Mouse (Mus musculus) forebrain, postnatal 0 days (tissue): ENCODE measurements around the gene 2700097O09Rik. TPM values are rescaled to one million over a fixed set of nuclear protein-coding genes. Genes with fewer than 3 reads are reported as not detected.
"Not testable (repeated sequence)": the region's sequence is repeated elsewhere in the genome, so short reads cannot be mapped to it uniquely, and the experiment has no call there.

Experiments
- ATAC-seq: fragments of 200-750 bp; cut with Nextera tagmentation; 2 replicates; pipeline ENCODE4 v1.8.0; 2017; ENCODE audit warnings: mild to moderate bottlenecking, moderate library complexity
- DNase-seq: peaks from one replicate; pipeline ENCODE4 v3.0.0-alpha.2; 2015
- H3K27ac ChIP-seq: fragments of 300-500 bp; sonication (generic); 2 replicates; pipeline ENCODE4 v1.5.1; 2014; ENCODE audit warnings: low read depth, mild to moderate bottlenecking, antibody characterized with exemption, low read length, moderate library complexity, mixed read lengths
- H3K27me3 ChIP-seq: fragments of 300-500 bp; sonication (generic); 2 replicates; pipeline ENCODE4 v1.6.1; 2014; ENCODE audit warnings: mild to moderate bottlenecking, low read length, mixed read lengths; ENCODE audit not compliant: insufficient read depth
- H3K36me3 ChIP-seq: fragments of 300-500 bp; sonication (generic); 2 replicates; pipeline ENCODE4 v1.6.1; 2014; ENCODE audit warnings: mild to moderate bottlenecking, moderate library complexity; ENCODE audit not compliant: insufficient read depth
- H3K4me1 ChIP-seq: fragments of 300-500 bp; sonication (generic); 2 replicates; pipeline ENCODE4 v1.6.1; 2014; ENCODE audit warnings: antibody characterized with exemption; ENCODE audit not compliant: insufficient read depth
- H3K4me2 ChIP-seq: fragments of 300-500 bp; sonication (generic); 2 replicates; pipeline ENCODE4 v1.6.1; 2014; ENCODE audit warnings: low read depth, mild to moderate bottlenecking, moderate library complexity
- H3K4me3 ChIP-seq: fragments of 300-500 bp; sonication (generic); 2 replicates; pipeline ENCODE4 v1.5.1; 2014; ENCODE audit warnings: low read depth, low read length, mixed read lengths
- H3K9ac ChIP-seq: fragments of 300-500 bp; sonication (generic); 2 replicates; pipeline ENCODE4 v1.6.1; 2014; ENCODE audit warnings: mild to moderate bottlenecking
- H3K9me3 ChIP-seq: fragments of 300-500 bp; sonication (generic); 2 replicates; pipeline ENCODE4 v1.6.1; 2016; ENCODE audit warnings: low read length
- CTCF ChIP-seq: sonication (generic); IDR thresholded peaks from 2 replicates; pipeline ENCODE4 v1.5.1; 2016; ENCODE audit warnings: antibody characterized with exemption, control low read depth, low read depth
- WGBS: fragments of 180-500 bp; shearing (Covaris S2); extraction: QIAGEN DNeasy Blood & Tissue Kit; methylation state at CpG from one replicate; pipeline ENCODE4 v1.1.7; 2014; 5-methylcytosine and 5-hydroxymethylcytosine counted together
- polyA plus RNA-seq: library from polyadenylated mRNA; unstranded; fragments of >200 nt; fragmentation: Nextera tagmentation; extraction: Ambion mirVana; gene quantifications from 2 replicates; pipeline ENCODE4 v1.2.1, GENCODE M21; 2015
- total RNA-seq: library from RNA; depleted of rRNA; stranded (reverse); fragments of >200 nt; gene quantifications from 2 replicates; pipeline ENCODE4 v1.2.3, GENCODE M21; 2014

The 2700097O09Rik gene
- total and polyA plus RNA-seq, 2 experiments from 2014 or later, result 15.6 to 19.3 TPM

GRCm38 (mm10) chr12:55013626-55014398, 66.1 kb downstream of the 2700097O09Rik start, which contains the start of gene Baz1a:
Baz1a (minus strand) TSS chr12:55014348.
- WGBS, result 78% methylated on average over 6 of the region's 6 CpGs
- no peak for DNase-seq

GRCm38 (mm10) chr12:55013031-55013430, 66.9 kb downstream of the 2700097O09Rik start:
- Histone ChIP-seq H3K36me3 (no peaks in the 10 kb centered on the region), H3K27ac (no peak overlapping the region), H3K9me3 (no peaks in the 10 kb centered on the region), H3K4me2 (no peak overlapping the region), H3K27me3 (no peaks in the 10 kb centered on the region), H3K4me3 (no peak overlapping the region), H3K4me1 (no peaks in the 10 kb centered on the region), H3K9ac (no peak overlapping the region)
- DNase-seq (no peak), ATAC-seq (no peak)
- 94% methylated on average over 1 of the region's 1 CpGs for WGBS
- TF ChIP-seq CTCF, result no peak

More at GRCm38 (mm10) chr12:55013626-55014398, 66.1 kb downstream of the 2700097O09Rik start, which contains the start of gene Baz1a:
- no peak within 1 kb of the TSS for H3K27ac ChIP-seq
- H3K9ac ChIP-seq, result no peak within 1 kb of the TSS
- H3K27me3 ChIP-seq, result no peaks in the 10 kb centered on the region
- no peak within 1 kb of the TSS for H3K4me2 ChIP-seq
- ATAC-seq, result no peak
- H3K36me3 ChIP-seq, result no peaks in the 10 kb centered on the region
- H3K4me3 ChIP-seq, result no peak within 1 kb of the TSS
- no peaks in the 10 kb centered on the region for H3K9me3 ChIP-seq
- TF ChIP-seq CTCF, result no peak
- H3K4me1 ChIP-seq, result no peaks in the 10 kb centered on the region

- Histone ChIP-seq H3K36me3 (no peaks in the 10 kb centered on the region), H3K27ac (no peak overlapping the region), H3K9ac (no peak overlapping the region), H3K4me2 (no peak overlapping the region), H3K4me3 (no peak overlapping the region), H3K9me3 (no peaks in the 10 kb centered on the region), H3K27me3 (no peaks in the 10 kb centered on the region), H3K4me1 (no peaks in the 10 kb centered on the region)
- TF ChIP-seq CTCF, result no peak
- ATAC-seq (no peak), DNase-seq (no peak)
- WGBS, result 79% methylated on average over 14 of the region's 14 CpGs
These were observed 72.4 kb downstream of the 2700097O09Rik start for GRCm38 (mm10) chr12:55007361-55008008.

GRCm38 (mm10) chr12:55006071-55006470, 73.8 kb downstream of the 2700097O09Rik start:
- H3K4me3 ChIP-seq, result no peak overlapping the region
- no peak for TF ChIP-seq CTCF

GRCm38 (mm10) chr12:55004396-55004795, 75.5 kb downstream of the 2700097O09Rik start:
- WGBS, result 92% methylated on average over 3 of the region's 3 CpGs
- Histone ChIP-seq H3K27me3 (no peaks in the 10 kb centered on the region), H3K4me1 (no peaks in the 10 kb centered on the region), H3K27ac (no peak overlapping the region), H3K4me3 (no peak overlapping the region), H3K4me2 (no peak overlapping the region), H3K9me3 (no peaks in the 10 kb centered on the region), H3K9ac (no peak overlapping the region), H3K36me3 (no peaks in the 10 kb centered on the region)
- no peak for ATAC-seq
- no peak for DNase-seq
- TF ChIP-seq CTCF, result no peak

More at GRCm38 (mm10) chr12:55006071-55006470, 73.8 kb downstream of the 2700097O09Rik start:
- Histone ChIP-seq H3K4me1 (no peaks in the 10 kb centered on the region), H3K9me3 (no peaks in the 10 kb centered on the region), H3K4me2 (no peak overlapping the region), H3K9ac (no peak overlapping the region), H3K36me3 (no peaks in the 10 kb centered on the region), H3K27ac (no peak overlapping the region), H3K27me3 (no peaks in the 10 kb centered on the region)
- ATAC-seq, result no peak
- 91% methylated on average over 7 of the region's 7 CpGs for WGBS
- no peak for DNase-seq

- 92% methylated on average over 5 of the region's 5 CpGs for WGBS
- ATAC-seq, result no peak
- DNase-seq, result no peak
- H3K27ac ChIP-seq, result no peak overlapping the region
- H3K36me3 ChIP-seq, result no peaks in the 10 kb centered on the region
- no peak for TF ChIP-seq CTCF
- no peaks in the 10 kb centered on the region for H3K27me3 ChIP-seq
- H3K9me3 ChIP-seq, result no peaks in the 10 kb centered on the region
- no peaks in the 10 kb centered on the region for H3K4me1 ChIP-seq
- H3K4me2 ChIP-seq, result no peak overlapping the region
- no peak overlapping the region for H3K9ac ChIP-seq
- H3K4me3 ChIP-seq, result no peak overlapping the region
These were observed 76.1 kb downstream of the 2700097O09Rik start for GRCm38 (mm10) chr12:55003843-55004242.

GRCm38 (mm10) chr12:55002532-55002931, 77.4 kb downstream of the 2700097O09Rik start:
- not testable (repeated sequence) for DNase-seq, H3K36me3 ChIP-seq, ATAC-seq, H3K4me1 ChIP-seq, H3K4me2 ChIP-seq, H3K9ac ChIP-seq, H3K9me3 ChIP-seq, H3K27ac ChIP-seq, H3K27me3 ChIP-seq, H3K4me3 ChIP-seq
- WGBS, result 95% methylated on average over 7 of the region's 7 CpGs
